Mouse (Mus musculus): ENCODE data around the gene Wdr74. TPM values are rescaled to one million over a fixed set of nuclear protein-coding genes. Genes with fewer than 3 reads are reported as not detected.

The Wdr74 gene
- total RNA-seq (2014; rRNA removed; ENCODE audit: low replicate concordance) (40.8 and 45.8 TPM in 2 replicates), polyA plus RNA-seq (2015; fragmentation: Nextera tagmentation; extraction: Ambion mirVana) (35.4 and 36.6 TPM in 2 replicates)

DNA sequence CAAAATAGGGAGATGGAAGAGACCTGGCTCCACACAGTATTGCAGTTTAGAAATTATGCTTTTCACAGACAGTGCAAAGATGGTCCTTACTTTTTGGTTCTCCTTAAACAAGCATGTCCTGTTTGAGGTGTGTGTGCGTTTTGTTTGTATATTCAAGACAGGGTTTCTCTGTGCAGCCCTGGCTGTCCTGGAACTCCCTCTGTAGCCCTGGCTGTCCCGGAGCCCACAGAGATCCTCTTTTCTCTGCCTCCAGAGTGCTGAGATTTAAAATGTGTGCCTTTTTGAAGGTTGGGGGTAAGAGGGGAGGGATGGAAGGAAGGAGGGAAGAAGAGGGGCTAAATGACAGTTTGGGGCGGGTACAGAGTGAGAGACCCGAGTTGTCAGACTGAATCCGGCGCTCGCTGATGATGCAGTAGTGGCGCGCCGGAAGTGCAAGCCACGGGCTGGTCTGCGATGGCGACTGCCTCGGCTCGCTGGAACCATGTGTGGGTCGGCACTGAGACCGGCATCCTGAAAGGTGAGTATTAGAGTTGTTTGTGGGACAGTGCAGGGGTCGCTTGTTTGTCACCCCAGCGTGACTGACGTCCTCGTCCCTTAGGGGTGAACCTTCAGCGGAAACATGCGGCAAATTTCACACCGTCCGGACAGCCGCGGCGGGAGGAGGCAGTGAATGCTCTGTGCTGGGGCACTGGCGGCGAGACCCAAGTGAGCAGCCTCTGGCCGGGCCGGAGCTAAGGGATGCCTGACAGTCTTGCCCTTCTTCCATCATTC is at the start of gene Wdr74:
Gene Wdr74, plus strand, starts transcription at position 439 of the 771 bp plus-strand sequence.
- WGBS = 0% methylated on average over 32 of the region's 32 CpGs
- no peak for TF ChIP-seq EP300 (IDR thresholded peaks at IDR 0.05; ENCODE audit: low read depth)
- TF ChIP-seq CTCF (IDR thresholded peaks at IDR 0.05; ENCODE audit: low read depth) = no peak
- Histone ChIP-seq H3K36me3 (replicated peaks; ENCODE audit: control insufficient read depth, insufficient read depth, low read length) (peaks cover 26% of the 10 kb centered on the region), H3K9me3 (replicated peaks; ENCODE audit: control insufficient read depth, low read length) (no peaks in the 10 kb centered on the region), H3K27ac (ENCODE audit: low read depth) (peak within 1 kb of the TSS; percentile 70), H3K4me2 (ENCODE audit: low read depth, low read length) (peak within 1 kb of the TSS; percentile 92), H3K27me3 (ENCODE audit: control insufficient read depth, insufficient read depth, low read length) (no peaks in the 10 kb centered on the region), H3K4me3 (ENCODE audit: low read depth, low read length) (peak within 1 kb of the TSS; percentile 80), H3K4me1 (ENCODE audit: control insufficient read depth, insufficient read depth) (peaks cover 5% of the 10 kb centered on the region), H3K9ac (replicated peaks; ENCODE audit: low read depth, low read length) (peak within 1 kb of the TSS; percentile 74)
- DNase-seq (ENCODE audit: low spot score) = peak; percentile 80
- peak; percentile 93 for ATAC-seq (ENCODE audit: insufficient read depth, low read depth)

DNA sequence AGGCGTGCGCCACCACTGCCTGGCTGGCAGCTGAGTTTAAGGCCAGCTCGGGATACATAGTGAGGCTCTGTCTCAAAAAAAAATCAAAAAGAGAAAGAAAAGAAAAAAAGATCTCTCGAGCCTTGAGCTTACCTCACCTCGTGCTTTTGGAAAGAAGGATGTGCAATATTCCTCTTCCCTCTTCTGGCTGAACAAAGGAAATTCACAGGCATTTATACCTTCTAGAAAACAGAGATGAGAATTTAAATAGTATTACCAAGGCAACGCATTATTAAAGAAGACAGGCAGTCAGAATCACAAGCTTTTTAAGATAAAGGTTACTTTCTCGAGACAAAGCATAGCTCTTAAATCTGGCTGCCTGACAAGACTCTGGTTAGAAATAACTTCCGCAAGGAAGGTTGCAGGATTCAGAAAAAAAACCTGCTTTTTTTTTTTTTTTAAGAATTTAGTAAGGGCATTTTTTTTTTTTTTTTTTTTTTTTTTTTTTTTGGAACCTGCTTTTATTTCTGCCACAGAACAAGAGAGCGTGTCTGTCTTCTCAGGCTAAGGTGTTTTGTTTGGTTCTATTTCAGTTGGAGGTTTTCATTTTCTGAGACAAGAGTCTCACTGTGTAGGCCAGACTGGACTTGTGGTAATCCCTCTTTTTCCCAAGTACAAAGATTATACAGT is 43.6 kb upstream of the Wdr74 start:
- TF ChIP-seq CTCF (IDR thresholded peaks at IDR 0.05; ENCODE audit: low read depth) = no peak
- TF ChIP-seq EP300 (IDR thresholded peaks at IDR 0.05; ENCODE audit: low read depth) = no peak
- Histone ChIP-seq H3K27ac (ENCODE audit: low read depth) (no peak overlapping the region), H3K9me3 (replicated peaks; ENCODE audit: control insufficient read depth, low read length) (no peaks in the 10 kb centered on the region), H3K4me3 (ENCODE audit: low read depth, low read length) (no peak overlapping the region), H3K4me2 (ENCODE audit: low read depth, low read length) (no peak overlapping the region), H3K4me1 (ENCODE audit: control insufficient read depth, insufficient read depth) (no peaks in the 10 kb centered on the region), H3K36me3 (replicated peaks; ENCODE audit: control insufficient read depth, insufficient read depth, low read length) (no peaks in the 10 kb centered on the region), H3K9ac (replicated peaks; ENCODE audit: low read depth, low read length) (no peak overlapping the region), H3K27me3 (ENCODE audit: control insufficient read depth, insufficient read depth, low read length) (no peaks in the 10 kb centered on the region)
- WGBS = 50% methylated on average over 9 of the region's 9 CpGs
- ATAC-seq (ENCODE audit: insufficient read depth, low read depth) (no peak), DNase-seq (ENCODE audit: low spot score) (no peak)

DNA sequence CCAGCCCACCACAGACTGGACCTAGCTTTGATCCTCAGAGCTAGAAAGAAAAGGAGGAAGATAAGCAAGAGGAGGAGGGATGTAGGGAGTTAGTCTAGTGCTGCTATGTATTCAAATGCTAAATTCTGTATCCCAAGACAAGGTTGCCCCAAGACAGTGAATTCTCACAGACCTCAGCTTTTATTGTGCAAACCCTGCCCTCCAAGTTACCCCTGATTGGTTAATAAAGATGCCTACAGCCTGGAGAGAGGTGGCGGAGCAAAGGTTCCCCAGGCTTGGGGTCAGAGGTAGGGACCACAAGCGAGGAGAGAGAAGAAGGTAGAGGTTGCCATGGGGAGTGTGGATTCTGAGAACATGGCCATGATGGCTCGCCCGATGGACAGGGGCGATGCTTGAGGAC is 42.9 kb upstream of the Wdr74 start:
- no peak for DNase-seq (ENCODE audit: low spot score)
- Histone ChIP-seq H3K9me3 (replicated peaks; ENCODE audit: control insufficient read depth, low read length) (no peaks in the 10 kb centered on the region), H3K27me3 (ENCODE audit: control insufficient read depth, insufficient read depth, low read length) (no peaks in the 10 kb centered on the region), H3K9ac (replicated peaks; ENCODE audit: low read depth, low read length) (no peak overlapping the region), H3K36me3 (replicated peaks; ENCODE audit: control insufficient read depth, insufficient read depth, low read length) (no peaks in the 10 kb centered on the region), H3K4me3 (ENCODE audit: low read depth, low read length) (no peak overlapping the region), H3K27ac (ENCODE audit: low read depth) (no peak overlapping the region), H3K4me1 (ENCODE audit: control insufficient read depth, insufficient read depth) (no peaks in the 10 kb centered on the region), H3K4me2 (ENCODE audit: low read depth, low read length) (no peak overlapping the region)
- 86% methylated on average over 5 of the region's 5 CpGs for WGBS
- no peak for ATAC-seq (ENCODE audit: insufficient read depth, low read depth)
- TF ChIP-seq EP300 (IDR thresholded peaks at IDR 0.05; ENCODE audit: low read depth) = no peak
- TF ChIP-seq CTCF (IDR thresholded peaks at IDR 0.05; ENCODE audit: low read depth) = no peak

DNA sequence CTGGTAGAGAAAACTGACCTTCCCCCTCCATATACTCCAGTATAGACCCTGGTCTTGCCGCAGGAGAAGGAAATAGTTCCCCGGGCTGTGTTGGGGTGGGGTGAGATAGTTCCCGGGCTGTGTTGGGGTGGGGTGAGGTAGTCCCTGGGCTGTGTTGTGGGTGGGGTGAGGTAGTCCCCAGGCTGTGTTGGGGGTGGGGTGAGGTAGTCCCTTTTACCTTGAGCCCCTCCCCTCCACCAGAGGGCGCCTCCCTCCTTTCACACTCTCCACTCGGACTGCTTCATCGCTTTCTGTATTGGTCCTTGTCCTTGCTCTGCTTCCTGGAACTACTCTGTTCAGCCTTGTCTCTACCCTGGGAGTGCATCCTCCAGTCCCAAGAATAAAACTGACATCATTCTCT is 40.3 kb upstream of the Wdr74 start:
- ATAC-seq (ENCODE audit: insufficient read depth, low read depth) (peak; percentile 58; the same call in 1 of the 2 replicates), DNase-seq (ENCODE audit: low spot score) (no peak)
- no peak overlapping the region for H3K4me3 ChIP-seq (ENCODE audit: low read depth, low read length)
- H3K27ac ChIP-seq (ENCODE audit: low read depth) = no peak overlapping the region
- no peaks in the 10 kb centered on the region for H3K9me3 ChIP-seq (replicated peaks; ENCODE audit: control insufficient read depth, low read length)
- no peak for TF ChIP-seq EP300 (IDR thresholded peaks at IDR 0.05; ENCODE audit: low read depth)
- TF ChIP-seq CTCF (IDR thresholded peaks at IDR 0.05; ENCODE audit: low read depth) = peak; percentile 24
- H3K4me2 ChIP-seq (ENCODE audit: low read depth, low read length) = no peak overlapping the region
- 34% methylated on average over 6 of the region's 6 CpGs for WGBS
- no peaks in the 10 kb centered on the region for H3K36me3 ChIP-seq (replicated peaks; ENCODE audit: control insufficient read depth, insufficient read depth, low read length)
- no peaks in the 10 kb centered on the region for H3K4me1 ChIP-seq (ENCODE audit: control insufficient read depth, insufficient read depth)
- H3K27me3 ChIP-seq (ENCODE audit: control insufficient read depth, insufficient read depth, low read length) = no peaks in the 10 kb centered on the region
- H3K9ac ChIP-seq (replicated peaks; ENCODE audit: low read depth, low read length) = no peak overlapping the region

DNA sequence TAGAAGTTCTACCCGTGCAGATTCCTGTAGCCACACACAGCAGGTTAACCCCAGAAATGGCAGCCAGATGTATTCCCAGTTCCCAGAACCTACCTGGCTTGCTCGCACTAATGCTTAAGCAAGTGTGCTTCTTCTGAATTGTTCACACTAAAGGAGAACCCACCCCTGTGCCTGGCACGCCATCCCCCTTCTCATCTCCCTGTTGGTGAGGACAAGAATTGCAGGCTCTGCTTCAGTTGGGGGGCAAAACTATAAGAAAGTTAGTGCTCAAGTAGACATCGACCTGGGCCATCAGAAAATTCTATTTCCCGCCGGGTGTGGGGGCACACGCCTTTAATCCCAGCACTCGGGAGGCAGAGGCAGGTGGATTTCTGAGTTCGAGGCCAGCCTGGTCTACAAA is 36.0 kb upstream of the Wdr74 start:
- Histone ChIP-seq H3K36me3 (replicated peaks; ENCODE audit: control insufficient read depth, insufficient read depth, low read length) (no peaks in the 10 kb centered on the region), H3K4me2 (ENCODE audit: low read depth, low read length) (no peak overlapping the region), H3K4me3 (ENCODE audit: low read depth, low read length) (no peak overlapping the region), H3K27ac (ENCODE audit: low read depth) (no peak overlapping the region), H3K9ac (replicated peaks; ENCODE audit: low read depth, low read length) (no peak overlapping the region), H3K9me3 (replicated peaks; ENCODE audit: control insufficient read depth, low read length) (no peaks in the 10 kb centered on the region), H3K27me3 (ENCODE audit: control insufficient read depth, insufficient read depth, low read length) (no peaks in the 10 kb centered on the region), H3K4me1 (ENCODE audit: control insufficient read depth, insufficient read depth) (no peaks in the 10 kb centered on the region)
- no peak for ATAC-seq (ENCODE audit: insufficient read depth, low read depth)
- no peak for DNase-seq (ENCODE audit: low spot score)
- TF ChIP-seq EP300 (IDR thresholded peaks at IDR 0.05; ENCODE audit: low read depth) = no peak
- no peak for TF ChIP-seq CTCF (IDR thresholded peaks at IDR 0.05; ENCODE audit: low read depth)
- WGBS = 77% methylated on average over 9 of the region's 9 CpGs

Measured in heart, postnatal 0 days (tissue).